Mouse (Mus musculus): ENCODE data around the gene Anks1. TPM values are rescaled to one million over a fixed set of nuclear protein-coding genes. Genes with fewer than 3 reads are reported as not detected.
A peak's percentile ranks its signal among the peaks of the same experiment; 100 is the strongest.

Gene Anks1
- total RNA-seq, 1 experiment, result 20.9 TPM

- no peak for TF ChIP-seq MAFK (IDR thresholded peaks at IDR 0.05; ENCODE audit: insufficient read depth, low read depth, low read length)
- TF ChIP-seq CHD2 (IDR thresholded peaks at IDR 0.05; ENCODE audit: low read depth, low read length), result no peak
- TF ChIP-seq HCFC1 (IDR thresholded peaks at IDR 0.05; ENCODE audit: borderline replicate concordance, insufficient read depth, low read length), result no peak
- TF ChIP-seq ZNF384 (IDR thresholded peaks at IDR 0.05; ENCODE audit: low read depth, low read length), result no peak
- Histone ChIP-seq H3K36me3 (ENCODE audit: control insufficient read depth, insufficient read depth, low read length, poor library complexity, severe bottlenecking) (no peaks in the 10 kb centered on the region), H3K27ac (ENCODE audit: insufficient read depth, low read depth, low read length, poor library complexity, severe bottlenecking) (no peak overlapping the region), H3K9me3 (ENCODE audit: control insufficient read depth, insufficient read depth, low read depth, low read length) (no peaks in the 10 kb centered on the region), H3K9ac (ENCODE audit: insufficient read depth, low read depth, low read length, poor library complexity, severe bottlenecking) (no peak overlapping the region), H3K4me3 (ENCODE audit: insufficient read depth in 1 of 2, low read depth in 1 of 2, low read length in 2 of 2, poor library complexity in 1 of 2, severe bottlenecking in 1 of 2) (no peak overlapping the region), H3K4me1 (ENCODE audit: control insufficient read depth in 2 of 2, insufficient read depth in 2 of 2, low read length in 2 of 2, poor library complexity in 1 of 2) (peaks cover 1 to 18% of the 10 kb centered on the region in 2 experiments; a peak in 2 of 4 replicates)
- in situ Hi-C loops (cut with MboI; ENCODE audit: low sequenced_read_pairs in 2 of 2, unreplicated experiment in 2 of 2), result no loop called here
- DNase-seq (ENCODE audit: low read depth, low spot score), result no peak
Observed at GRCm38 (mm10) chr17:27968903-27969302, 59.8 kb downstream of the Anks1 start.

DNA sequence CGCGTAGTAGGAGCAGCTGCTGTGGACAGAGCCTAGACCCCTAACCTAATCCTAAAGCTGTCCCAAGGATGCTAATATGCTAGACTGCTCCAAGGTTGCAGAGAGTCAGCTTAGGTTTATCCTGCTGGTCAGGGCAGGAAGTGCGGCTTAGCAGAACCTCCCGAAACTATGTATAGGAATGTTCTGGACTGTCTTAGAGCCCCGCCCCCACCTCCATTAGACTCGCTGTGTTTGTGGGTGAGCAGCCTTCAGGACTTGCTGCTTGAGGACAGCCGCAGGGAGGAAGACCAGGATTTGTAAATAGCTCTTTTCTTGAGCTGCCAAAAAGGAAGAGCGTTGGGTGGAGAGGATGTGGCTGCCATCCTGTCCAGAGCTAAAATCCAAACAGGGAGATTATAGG, 60.3 kb downstream of the Anks1 start:
- TF ChIP-seq CHD2 (IDR thresholded peaks at IDR 0.05; ENCODE audit: low read depth, low read length) (no peak), MAFK (IDR thresholded peaks at IDR 0.05; ENCODE audit: insufficient read depth, low read depth, low read length) (no peak), HCFC1 (IDR thresholded peaks at IDR 0.05; ENCODE audit: borderline replicate concordance, insufficient read depth, low read length) (no peak), ZNF384 (IDR thresholded peaks at IDR 0.05; ENCODE audit: low read depth, low read length) (no peak), ZC3H11A (IDR thresholded peaks at IDR 0.05; ENCODE audit: borderline replicate concordance, low read depth, low read length) (no peak)
- peaks cover 1 to 15% of the 10 kb centered on the region in 2 experiments; a peak in 1 of 4 replicates for H3K4me1 ChIP-seq (ENCODE audit: control insufficient read depth in 2 of 2, insufficient read depth in 2 of 2, low read length in 2 of 2, poor library complexity in 1 of 2)
- no peak overlapping the region for H3K27ac ChIP-seq (ENCODE audit: insufficient read depth, low read depth, low read length, poor library complexity, severe bottlenecking)
- DNase-seq (ENCODE audit: low read depth, low spot score), result peak; percentile 53
- H3K4me3 ChIP-seq (ENCODE audit: insufficient read depth in 1 of 2, low read depth in 1 of 2, low read length in 2 of 2, poor library complexity in 1 of 2, severe bottlenecking in 1 of 2), result no peak overlapping the region
- no peaks in the 10 kb centered on the region for H3K36me3 ChIP-seq (ENCODE audit: control insufficient read depth, insufficient read depth, low read length, poor library complexity, severe bottlenecking)
- no peak overlapping the region for H3K9ac ChIP-seq (ENCODE audit: insufficient read depth, low read depth, low read length, poor library complexity, severe bottlenecking)
- in situ Hi-C loops (cut with MboI; ENCODE audit: low sequenced_read_pairs in 2 of 2, unreplicated experiment in 2 of 2), result no loop called here
- no peaks in the 10 kb centered on the region for H3K9me3 ChIP-seq (ENCODE audit: control insufficient read depth, insufficient read depth, low read depth, low read length)

- H3K27ac ChIP-seq (ENCODE audit: insufficient read depth, low read depth, low read length, poor library complexity, severe bottlenecking), result no peak overlapping the region
- no peak overlapping the region for H3K4me3 ChIP-seq (ENCODE audit: insufficient read depth in 1 of 2, low read depth in 1 of 2, low read length in 2 of 2, poor library complexity in 1 of 2, severe bottlenecking in 1 of 2)
- TF ChIP-seq HCFC1 (IDR thresholded peaks at IDR 0.05; ENCODE audit: borderline replicate concordance, insufficient read depth, low read length) (no peak), ZNF384 (IDR thresholded peaks at IDR 0.05; ENCODE audit: low read depth, low read length) (no peak), CHD2 (IDR thresholded peaks at IDR 0.05; ENCODE audit: low read depth, low read length) (no peak), MAFK (IDR thresholded peaks at IDR 0.05; ENCODE audit: insufficient read depth, low read depth, low read length) (no peak), ZC3H11A (IDR thresholded peaks at IDR 0.05; ENCODE audit: borderline replicate concordance, low read depth, low read length) (no peak)
- in situ Hi-C loops (cut with MboI; ENCODE audit: low sequenced_read_pairs in 2 of 2, unreplicated experiment in 2 of 2), result no loop called here
- peaks cover 1 to 16% of the 10 kb centered on the region in 2 experiments; a peak in 2 of 4 replicates for H3K4me1 ChIP-seq (ENCODE audit: control insufficient read depth in 2 of 2, insufficient read depth in 2 of 2, low read length in 2 of 2, poor library complexity in 1 of 2)
- no peaks in the 10 kb centered on the region for H3K9me3 ChIP-seq (ENCODE audit: control insufficient read depth, insufficient read depth, low read depth, low read length)
- no peak overlapping the region for H3K9ac ChIP-seq (ENCODE audit: insufficient read depth, low read depth, low read length, poor library complexity, severe bottlenecking)
- H3K36me3 ChIP-seq (ENCODE audit: control insufficient read depth, insufficient read depth, low read length, poor library complexity, severe bottlenecking), result no peaks in the 10 kb centered on the region
- DNase-seq (ENCODE audit: low read depth, low spot score), result no peak
Observed at GRCm38 (mm10) chr17:27969896-27970295, 60.8 kb downstream of the Anks1 start.

- H3K9ac ChIP-seq (ENCODE audit: insufficient read depth, low read depth, low read length, poor library complexity, severe bottlenecking), result no peak overlapping the region
- no peaks in the 10 kb centered on the region for H3K36me3 ChIP-seq (ENCODE audit: control insufficient read depth, insufficient read depth, low read length, poor library complexity, severe bottlenecking)
- H3K9me3 ChIP-seq (ENCODE audit: control insufficient read depth, insufficient read depth, low read depth, low read length), result no peaks in the 10 kb centered on the region
- no peak for DNase-seq (ENCODE audit: low read depth, low spot score)
- H3K27ac ChIP-seq (ENCODE audit: insufficient read depth, low read depth, low read length, poor library complexity, severe bottlenecking), result no peak overlapping the region
- TF ChIP-seq ZNF384 (IDR thresholded peaks at IDR 0.05; ENCODE audit: low read depth, low read length), result no peak
- no peak for TF ChIP-seq HCFC1 (IDR thresholded peaks at IDR 0.05; ENCODE audit: borderline replicate concordance, insufficient read depth, low read length)
- TF ChIP-seq CHD2 (IDR thresholded peaks at IDR 0.05; ENCODE audit: low read depth, low read length), result no peak
- TF ChIP-seq MAFK (IDR thresholded peaks at IDR 0.05; ENCODE audit: insufficient read depth, low read depth, low read length), result no peak
- TF ChIP-seq ZC3H11A (IDR thresholded peaks at IDR 0.05; ENCODE audit: borderline replicate concordance, low read depth, low read length), result no peak
- no peak overlapping the region for H3K4me3 ChIP-seq (ENCODE audit: insufficient read depth in 1 of 2, low read depth in 1 of 2, low read length in 2 of 2, poor library complexity in 1 of 2, severe bottlenecking in 1 of 2)
- peaks cover 1 to 20% of the 10 kb centered on the region in 2 experiments; a peak in 2 of 4 replicates for H3K4me1 ChIP-seq (ENCODE audit: control insufficient read depth in 2 of 2, insufficient read depth in 2 of 2, low read length in 2 of 2, poor library complexity in 1 of 2)
- in situ Hi-C loops (cut with MboI; ENCODE audit: low sequenced_read_pairs in 2 of 2, unreplicated experiment in 2 of 2), result no loop called here
Observed at GRCm38 (mm10) chr17:27970305-27970704, 61.2 kb downstream of the Anks1 start.

GRCm38 (mm10) chr17:27971496-27971895, 62.4 kb downstream of the Anks1 start:
- H3K27ac ChIP-seq (ENCODE audit: insufficient read depth, low read depth, low read length, poor library complexity, severe bottlenecking), result no peak overlapping the region
- H3K9me3 ChIP-seq (ENCODE audit: control insufficient read depth, insufficient read depth, low read depth, low read length), result no peaks in the 10 kb centered on the region
- H3K36me3 ChIP-seq (ENCODE audit: control insufficient read depth, insufficient read depth, low read length, poor library complexity, severe bottlenecking), result peaks cover 3% of the 10 kb centered on the region; the same call in 1 of the 2 replicates
- H3K9ac ChIP-seq (ENCODE audit: insufficient read depth, low read depth, low read length, poor library complexity, severe bottlenecking), result no peak overlapping the region
- no peak overlapping the region for H3K4me3 ChIP-seq (ENCODE audit: insufficient read depth in 1 of 2, low read depth in 1 of 2, low read length in 2 of 2, poor library complexity in 1 of 2, severe bottlenecking in 1 of 2)
- in situ Hi-C loops (cut with MboI; ENCODE audit: low sequenced_read_pairs in 2 of 2, unreplicated experiment in 2 of 2), result no loop called here
- DNase-seq (ENCODE audit: low read depth, low spot score), result no peak
- H3K4me1 ChIP-seq (ENCODE audit: control insufficient read depth in 2 of 2, insufficient read depth in 2 of 2, low read length in 2 of 2, poor library complexity in 1 of 2), result peaks cover 1 to 28% of the 10 kb centered on the region in 2 experiments; a peak in 2 of 4 replicates
- no peak for TF ChIP-seq ZC3H11A (IDR thresholded peaks at IDR 0.05; ENCODE audit: borderline replicate concordance, low read depth, low read length)
- no peak for TF ChIP-seq MAFK (IDR thresholded peaks at IDR 0.05; ENCODE audit: insufficient read depth, low read depth, low read length)
- no peak for TF ChIP-seq HCFC1 (IDR thresholded peaks at IDR 0.05; ENCODE audit: borderline replicate concordance, insufficient read depth, low read length)
- no peak for TF ChIP-seq CHD2 (IDR thresholded peaks at IDR 0.05; ENCODE audit: low read depth, low read length)
- TF ChIP-seq ZNF384 (IDR thresholded peaks at IDR 0.05; ENCODE audit: low read depth, low read length), result no peak
